Mouse (Mus musculus) bone marrow, adult 2 months (tissue): ENCODE measurements around the gene E030018B13Rik.

Experiments
- CTCF ChIP-seq: fragments of 200-500 bp; IDR thresholded peaks from 2 replicates; pipeline ENCODE4 v1.5.1; 2011; ENCODE audit warnings: low read length, control low read depth; ENCODE audit not compliant: control insufficient read depth, insufficient read depth
- POLR2A ChIP-seq: fragments of 200-500 bp; IDR thresholded peaks from 2 replicates; pipeline ENCODE4 v1.6.1; 2011; ENCODE audit warnings: low read depth, mild to moderate bottlenecking, control low read depth, low read length, borderline replicate concordance; ENCODE audit not compliant: control insufficient read depth

- TF ChIP-seq CTCF (no peak), POLR2A (no peak)
These were observed 48.2 kb upstream of the E030018B13Rik start for GRCm38 (mm10) chr7:63868356-63868918.
